Mouse (Mus musculus) thymus, adult 2 months (tissue): ENCODE data around the gene Ntn3. TPM values are rescaled to one million over a fixed set of nuclear protein-coding genes. Genes with fewer than 3 reads are reported as not detected.

ENCODE experiments used
- DNase-seq: peaks from one replicate; pipeline ENCODE4 v3.0.0; 2021
- H3K27ac ChIP-seq: fragments of 200-500 bp; 2 replicates; pipeline ENCODE4 v1.5.1; 2012; ENCODE audit warnings: low read length, control low read depth; ENCODE audit not compliant: control insufficient read depth, insufficient read depth
- H3K27me3 ChIP-seq: fragments of 200-500 bp; 2 replicates; pipeline ENCODE4 v1.6.1; 2012; ENCODE audit warnings: mild to moderate bottlenecking, low read length, moderate library complexity, mixed read lengths; ENCODE audit not compliant: control insufficient read depth, insufficient read depth
- H3K36me3 ChIP-seq: fragments of 200-500 bp; 2 replicates; pipeline ENCODE4 v1.6.1; 2012; ENCODE audit warnings: mild to moderate bottlenecking, low read length, moderate library complexity; ENCODE audit not compliant: control insufficient read depth, insufficient read depth
- H3K4me1 ChIP-seq: fragments of 200-500 bp; replicated peaks from 2 replicates; pipeline ENCODE4 v1.6.1; 2012; ENCODE audit warnings: low read length; ENCODE audit not compliant: control insufficient read depth, insufficient read depth
- H3K4me3 ChIP-seq: fragments of 200-500 bp; 2 replicates; pipeline ENCODE4 v1.5.1; 2012; ENCODE audit warnings: mild to moderate bottlenecking, low read length, control low read depth, moderate library complexity; ENCODE audit not compliant: control insufficient read depth, insufficient read depth
- CTCF ChIP-seq: fragments of 200-500 bp; IDR thresholded peaks from 2 replicates; pipeline ENCODE4 v1.5.1; 2012; ENCODE audit warnings: mild to moderate bottlenecking, control low read depth, low read length, moderate library complexity, borderline replicate concordance; ENCODE audit not compliant: control insufficient read depth, poor library complexity, insufficient read depth; ENCODE audit errors: extremely low read depth
- POLR2A ChIP-seq: fragments of 200-500 bp; IDR thresholded peaks from 2 replicates; pipeline ENCODE4 v1.6.1; 2012; ENCODE audit warnings: mild to moderate bottlenecking, low read length, control low read depth, moderate library complexity; ENCODE audit not compliant: control insufficient read depth, poor library complexity, insufficient read depth; ENCODE audit errors: extremely low read depth
- WGBS: fragments of 180-500 bp; shearing (Covaris S2); methylation state at CpG from one replicate; pipeline ENCODE4 v1.1.7; 2018; 5-methylcytosine and 5-hydroxymethylcytosine counted together
- polyA plus RNA-seq: library from polyadenylated mRNA; depleted of rRNA; stranded (reverse); fragments of >200 nt; gene quantifications from 2 replicates; pipeline ENCODE4 v1.2.3, GENCODE M21; 2012

Gene Ntn3
- polyA plus RNA-seq, 1 experiment: 0.71 TPM

DNA sequence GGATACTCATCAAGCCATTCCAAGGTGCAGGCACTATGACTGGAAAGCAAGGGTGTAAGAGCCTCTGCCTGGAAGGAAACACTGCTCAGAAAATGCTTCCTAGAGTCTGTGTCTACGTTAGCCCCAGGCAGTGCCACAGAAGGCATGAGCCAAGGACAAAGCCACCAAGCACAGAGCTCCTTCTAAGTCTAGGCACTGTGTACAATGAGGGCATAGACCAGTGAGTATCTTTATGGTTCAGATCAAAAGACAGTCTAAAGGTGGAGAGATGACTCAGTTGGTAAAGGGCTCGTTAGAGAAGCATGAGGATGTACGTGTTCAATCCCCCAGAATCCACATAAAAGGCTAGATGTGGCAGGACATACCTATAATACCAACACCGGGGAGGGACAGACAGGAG is 8.2 kb downstream of the Ntn3 start:
- no peak overlapping the region for H3K27ac ChIP-seq
- H3K36me3 ChIP-seq: no peaks in the 10 kb centered on the region
- no peaks in the 10 kb centered on the region; the same call in 1 of the 2 replicates for H3K27me3 ChIP-seq
- peaks cover 13% of the 10 kb centered on the region for H3K4me1 ChIP-seq
- H3K4me3 ChIP-seq: no peak overlapping the region
- DNase-seq: no peak
- 78% methylated on average over 4 of the region's 4 CpGs for WGBS
- no peak for TF ChIP-seq CTCF
- no peak for TF ChIP-seq POLR2A

DNA sequence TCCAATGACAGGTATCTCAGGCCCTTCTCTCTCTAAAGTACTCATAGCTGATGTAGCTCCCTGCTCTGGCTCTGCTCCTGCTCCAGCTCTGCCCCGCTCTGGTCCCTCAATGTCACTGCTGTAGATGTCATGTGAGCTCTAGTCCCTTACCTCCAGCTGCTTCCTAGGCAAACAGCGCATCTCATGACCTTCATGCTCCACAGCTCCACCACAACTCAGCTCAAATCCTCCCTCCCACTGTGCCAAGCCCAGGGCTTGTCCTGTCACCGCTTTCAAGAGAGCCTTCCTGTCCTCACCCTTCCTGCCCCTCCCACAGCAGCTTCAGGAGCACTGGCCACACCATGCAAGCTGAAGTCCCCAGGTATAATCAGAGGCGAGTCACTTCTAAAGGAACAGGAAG is 9.6 kb downstream of the Ntn3 start:
- no peak for DNase-seq
- Histone ChIP-seq H3K4me1 (peaks cover 2% of the 10 kb centered on the region), H3K27ac (no peak overlapping the region), H3K4me3 (no peak overlapping the region), H3K36me3 (no peaks in the 10 kb centered on the region), H3K27me3 (no peaks in the 10 kb centered on the region)
- TF ChIP-seq POLR2A (no peak), CTCF (no peak)
- 90% methylated on average over 4 of the region's 4 CpGs for WGBS

GRCm38 (mm10) chr17:24199252-24199651 is 10.1 kb downstream of the Ntn3 start:
- TF ChIP-seq POLR2A (no peak), CTCF (no peak)
- Histone ChIP-seq H3K4me3 (no peak overlapping the region), H3K4me1 (no peaks in the 10 kb centered on the region), H3K27me3 (no peaks in the 10 kb centered on the region), H3K36me3 (no peaks in the 10 kb centered on the region), H3K27ac (no peak overlapping the region)
- DNase-seq: no peak
- 92% methylated on average over 4 of the region's 4 CpGs for WGBS

GRCm38 (mm10) chr17:24197032-24197824 is 12.1 kb downstream of the Ntn3 start:
- Histone ChIP-seq H3K27me3 (no peaks in the 10 kb centered on the region), H3K4me3 (no peak overlapping the region), H3K36me3 (no peaks in the 10 kb centered on the region), H3K27ac (no peak overlapping the region), H3K4me1 (peaks cover 3% of the 10 kb centered on the region; the same call in 1 of the 2 replicates)
- TF ChIP-seq POLR2A: no peak
- TF ChIP-seq CTCF: no peak
- 94% methylated on average over 15 of the region's 15 CpGs for WGBS
- no peak for DNase-seq

DNA sequence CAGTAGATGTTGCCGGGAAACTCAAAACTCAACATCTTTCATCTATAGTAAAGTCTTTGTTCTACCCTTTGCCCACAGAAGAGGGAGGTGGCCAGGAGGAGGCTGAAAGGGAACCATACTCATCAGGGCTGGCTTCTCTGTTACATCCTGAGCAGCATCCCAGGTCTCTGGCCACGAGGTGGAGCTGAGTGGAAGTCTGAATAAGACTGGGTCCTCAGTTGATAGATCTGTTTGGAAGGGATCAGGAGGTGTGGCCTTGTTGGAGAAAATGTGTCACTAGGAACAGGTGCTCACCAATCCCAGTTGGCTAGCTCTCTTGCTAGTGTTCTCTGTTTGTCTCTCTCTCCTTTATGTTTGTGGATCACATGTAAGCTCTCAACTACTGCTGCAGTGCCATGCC is 14.0 kb downstream of the Ntn3 start:
- Histone ChIP-seq H3K4me3 (no peak overlapping the region), H3K27me3 (no peaks in the 10 kb centered on the region), H3K4me1 (peaks cover 3% of the 10 kb centered on the region; the same call in 1 of the 2 replicates), H3K27ac (no peak overlapping the region), H3K36me3 (no peaks in the 10 kb centered on the region)
- DNase-seq: no peak
- TF ChIP-seq POLR2A (no peak), CTCF (no peak)
- WGBS: 51% methylated on average over 2 of the region's 2 CpGs

- Histone ChIP-seq H3K27ac (no peak overlapping the region), H3K36me3 (no peaks in the 10 kb centered on the region), H3K4me1 (peaks cover 3% of the 10 kb centered on the region; the same call in 1 of the 2 replicates), H3K27me3 (no peaks in the 10 kb centered on the region), H3K4me3 (no peak overlapping the region)
- DNase-seq: no peak
- 77% methylated on average over 5 of the region's 5 CpGs for WGBS
- TF ChIP-seq POLR2A (no peak), CTCF (no peak)
These were observed 15.6 kb downstream of the Ntn3 start for GRCm38 (mm10) chr17:24193769-24194168.
